Mouse (Mus musculus) liver, embryonic 12.5 days (tissue): ENCODE measurements around the gene Ano10. TPM values are rescaled to one million over a fixed set of nuclear protein-coding genes. Genes with fewer than 3 reads are reported as not detected.

Experiments
- ATAC-seq: fragments of 200-750 bp; cut with Nextera tagmentation; 2 replicates; pipeline ENCODE4 v1.8.0; 2017; ENCODE audit warnings: moderate number of reproducible peaks, mild to moderate bottlenecking, moderate library complexity
- H3K27ac ChIP-seq: fragments of 300-500 bp; sonication (generic); 2 replicates; pipeline ENCODE4 v1.5.1; 2016; ENCODE audit warnings: mild to moderate bottlenecking
- H3K27me3 ChIP-seq: fragments of 300-500 bp; sonication (generic); replicated peaks from 2 replicates; pipeline ENCODE4 v1.6.1; 2016; ENCODE audit warnings: mild to moderate bottlenecking, moderate library complexity
- H3K36me3 ChIP-seq: fragments of 300-500 bp; sonication (generic); 2 replicates; pipeline ENCODE4 v1.6.1; 2016; ENCODE audit warnings: mild to moderate bottlenecking, moderate library complexity
- H3K4me1 ChIP-seq: fragments of 300-500 bp; sonication (generic); 2 replicates; pipeline ENCODE4 v1.6.1; 2016
- H3K4me2 ChIP-seq: fragments of 300-500 bp; sonication (generic); 2 replicates; pipeline ENCODE4 v1.6.1; 2016; ENCODE audit warnings: mild to moderate bottlenecking, moderate library complexity
- H3K4me3 ChIP-seq: fragments of 300-500 bp; sonication (generic); 2 replicates; pipeline ENCODE4 v1.5.1; 2016; ENCODE audit warnings: mild to moderate bottlenecking, moderate library complexity
- H3K9ac ChIP-seq: fragments of 300-500 bp; sonication (generic); 2 replicates; pipeline ENCODE4 v1.6.1; 2016; ENCODE audit warnings: mild to moderate bottlenecking, moderate library complexity
- H3K9me3 ChIP-seq: fragments of 300-500 bp; sonication (generic); replicated peaks from 2 replicates; pipeline ENCODE4 v1.6.1; 2016; ENCODE audit warnings: mild to moderate bottlenecking, moderate library complexity
- WGBS: fragments of 180-500 bp; shearing (Covaris S2); methylation state at CpG from one replicate; pipeline ENCODE4 v1.1.7; 2016; ENCODE audit not compliant: insufficient replicate concordance; 5-methylcytosine and 5-hydroxymethylcytosine counted together
- polyA plus RNA-seq: library from polyadenylated mRNA; unstranded; fragments of >200 nt; fragmentation: Nextera tagmentation; extraction: Ambion mirVana; gene quantifications from 2 replicates; pipeline ENCODE4 v1.2.1, GENCODE M21; 2016

Ano10 gene
- polyA plus RNA-seq, 1 experiment from 2014 or later: 10.9 TPM

DNA sequence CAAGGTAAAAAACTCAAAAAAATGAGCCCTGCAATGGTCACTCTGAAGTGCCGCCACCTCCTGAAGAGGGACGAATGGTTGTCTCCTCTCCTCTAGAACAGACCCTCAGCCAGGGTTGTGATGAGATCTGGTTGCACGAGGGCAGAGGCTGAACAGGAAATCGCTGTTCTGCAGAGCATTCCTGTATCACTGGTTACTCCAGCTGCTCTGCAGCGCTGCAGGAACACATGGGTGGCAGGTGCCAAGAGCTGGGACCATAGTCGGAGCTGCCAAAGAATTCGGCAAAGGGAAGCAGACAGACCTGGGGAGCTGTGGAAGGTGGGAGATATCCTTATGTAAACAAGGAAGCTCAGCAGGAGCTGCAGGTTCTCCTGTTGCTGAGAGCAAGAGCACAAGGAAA lies 51.4 kb downstream of the Ano10 start:
- Histone ChIP-seq H3K4me2 (no peak overlapping the region), H3K27ac (no peak overlapping the region), H3K27me3 (no peaks in the 10 kb centered on the region), H3K4me1 (no peaks in the 10 kb centered on the region), H3K4me3 (no peak overlapping the region), H3K9ac (no peak overlapping the region), H3K9me3 (no peaks in the 10 kb centered on the region), H3K36me3 (no peaks in the 10 kb centered on the region)
- ATAC-seq: no peak
- 11% methylated on average over 7 of the region's 7 CpGs for WGBS

DNA sequence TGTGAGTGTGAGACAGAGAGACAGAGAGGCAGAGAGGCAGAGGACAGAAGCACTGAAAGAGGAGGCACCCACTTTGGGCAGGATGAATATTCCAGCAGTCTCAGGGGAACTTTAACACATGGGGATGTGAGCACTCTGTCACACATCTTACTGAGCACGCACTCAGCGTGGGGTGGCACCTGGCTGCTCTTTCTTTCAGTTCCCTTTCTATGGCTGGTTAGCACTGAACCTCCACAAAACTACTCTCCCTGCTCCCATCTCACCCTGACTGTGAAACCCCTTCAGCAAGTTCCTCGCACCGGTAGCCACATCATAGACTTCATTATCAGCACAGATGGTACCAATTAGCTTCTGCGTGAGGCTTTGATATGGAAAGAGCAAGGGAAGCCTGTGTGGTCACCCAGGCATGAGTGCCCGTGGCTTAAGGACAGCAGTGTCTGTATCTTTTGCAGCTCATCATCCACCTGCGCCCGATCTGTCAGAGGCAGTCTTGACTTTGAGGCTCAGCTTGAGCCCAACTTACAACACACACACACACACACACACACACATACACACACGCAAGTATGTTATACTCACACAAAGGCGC lies 52.3 kb downstream of the Ano10 start:
- Histone ChIP-seq H3K4me2 (no peak overlapping the region), H3K27ac (no peak overlapping the region), H3K9me3 (no peaks in the 10 kb centered on the region), H3K36me3 (no peaks in the 10 kb centered on the region), H3K4me3 (no peak overlapping the region), H3K27me3 (no peaks in the 10 kb centered on the region), H3K9ac (no peak overlapping the region), H3K4me1 (no peaks in the 10 kb centered on the region)
- ATAC-seq: no peak
- WGBS: 38% methylated on average over 10 of the region's 10 CpGs

DNA sequence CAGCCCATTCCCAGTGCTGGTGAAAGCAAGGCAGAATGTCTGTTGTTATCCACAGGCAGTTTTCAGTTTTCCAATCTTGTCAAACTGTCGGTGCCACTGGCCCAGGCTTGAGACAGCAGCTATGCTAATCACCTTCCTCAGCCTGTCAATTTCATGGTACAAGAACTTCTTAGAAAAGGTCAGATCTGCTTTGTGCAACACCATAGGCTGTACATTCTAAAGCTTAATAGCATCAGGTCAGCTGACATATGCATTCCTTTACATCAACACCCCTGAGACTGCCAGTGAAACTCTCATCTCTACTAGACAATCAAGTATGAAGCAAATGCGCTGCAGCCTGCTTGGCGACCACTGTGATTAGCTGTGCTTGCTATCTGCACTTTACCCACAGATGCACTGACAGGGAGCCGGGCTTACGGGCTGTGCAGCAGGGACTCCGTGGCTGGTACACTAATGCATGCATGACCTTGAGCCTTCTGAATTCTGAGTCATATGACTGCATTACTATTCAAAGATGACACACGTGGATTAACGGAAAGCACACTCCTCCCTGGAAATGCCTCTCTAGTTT lies 53.5 kb downstream of the Ano10 start:
- no peak overlapping the region for H3K27ac ChIP-seq
- ATAC-seq: no peak
- 57% methylated on average over 8 of the region's 8 CpGs for WGBS

DNA sequence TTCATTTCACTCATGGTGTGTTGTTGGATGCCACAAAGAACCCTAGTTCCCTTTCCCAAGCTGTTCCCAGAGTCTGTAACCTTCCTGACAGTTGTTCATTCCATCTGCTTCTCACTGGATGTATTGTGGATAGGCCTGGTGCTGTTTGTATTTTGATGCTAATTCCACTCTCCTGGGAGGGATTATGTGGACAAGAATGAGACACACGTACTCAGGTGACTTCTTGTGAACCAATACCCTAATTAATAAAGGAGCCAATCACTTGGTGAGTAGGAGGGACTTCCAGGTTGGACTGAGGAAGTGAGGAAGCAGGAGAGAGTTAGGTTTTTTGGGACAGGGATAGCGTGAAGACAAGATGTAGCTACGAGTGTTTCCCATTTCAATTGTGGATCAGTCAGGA lies 59.5 kb downstream of the Ano10 start:
- Histone ChIP-seq H3K9me3 (no peaks in the 10 kb centered on the region), H3K4me2 (no peak overlapping the region), H3K27ac (no peak overlapping the region), H3K9ac (no peak overlapping the region), H3K27me3 (no peaks in the 10 kb centered on the region), H3K4me1 (peaks cover 25% of the 10 kb centered on the region), H3K4me3 (no peak overlapping the region), H3K36me3 (no peaks in the 10 kb centered on the region)
- 75% methylated on average over 3 of the region's 3 CpGs for WGBS
- no peak for ATAC-seq

More for the DNA sequence above, 53.5 kb downstream of the Ano10 start:
- Histone ChIP-seq H3K9ac (no peak overlapping the region), H3K4me3 (no peak overlapping the region), H3K36me3 (no peaks in the 10 kb centered on the region), H3K27me3 (no peaks in the 10 kb centered on the region), H3K9me3 (no peaks in the 10 kb centered on the region), H3K4me1 (no peaks in the 10 kb centered on the region), H3K4me2 (no peak overlapping the region)

DNA sequence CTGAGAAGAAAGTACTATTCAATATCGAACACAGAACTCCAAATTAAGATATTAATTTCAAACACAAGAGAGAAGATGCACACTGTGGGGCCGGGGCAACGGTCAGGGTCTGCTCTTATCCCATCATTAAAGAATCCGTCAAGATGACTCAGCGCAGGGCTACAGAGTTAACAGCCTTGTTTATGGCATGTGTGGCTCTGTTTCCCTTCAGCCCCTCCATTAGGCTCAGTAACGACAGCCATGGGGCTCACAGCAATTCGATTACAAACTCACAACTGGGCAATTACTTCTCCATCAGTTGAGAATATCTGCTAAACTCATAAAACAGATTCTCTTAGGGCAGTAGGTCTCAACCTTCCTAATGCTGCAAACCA lies 60.3 kb downstream of the Ano10 start:
- Histone ChIP-seq H3K4me2 (no peak overlapping the region), H3K27me3 (no peaks in the 10 kb centered on the region), H3K9me3 (no peaks in the 10 kb centered on the region), H3K36me3 (no peaks in the 10 kb centered on the region), H3K4me1 (peaks cover 25% of the 10 kb centered on the region), H3K9ac (no peak overlapping the region), H3K27ac (no peak overlapping the region), H3K4me3 (no peak overlapping the region)
- WGBS: 37% methylated on average over 7 of the region's 7 CpGs
- no peak for ATAC-seq

DNA sequence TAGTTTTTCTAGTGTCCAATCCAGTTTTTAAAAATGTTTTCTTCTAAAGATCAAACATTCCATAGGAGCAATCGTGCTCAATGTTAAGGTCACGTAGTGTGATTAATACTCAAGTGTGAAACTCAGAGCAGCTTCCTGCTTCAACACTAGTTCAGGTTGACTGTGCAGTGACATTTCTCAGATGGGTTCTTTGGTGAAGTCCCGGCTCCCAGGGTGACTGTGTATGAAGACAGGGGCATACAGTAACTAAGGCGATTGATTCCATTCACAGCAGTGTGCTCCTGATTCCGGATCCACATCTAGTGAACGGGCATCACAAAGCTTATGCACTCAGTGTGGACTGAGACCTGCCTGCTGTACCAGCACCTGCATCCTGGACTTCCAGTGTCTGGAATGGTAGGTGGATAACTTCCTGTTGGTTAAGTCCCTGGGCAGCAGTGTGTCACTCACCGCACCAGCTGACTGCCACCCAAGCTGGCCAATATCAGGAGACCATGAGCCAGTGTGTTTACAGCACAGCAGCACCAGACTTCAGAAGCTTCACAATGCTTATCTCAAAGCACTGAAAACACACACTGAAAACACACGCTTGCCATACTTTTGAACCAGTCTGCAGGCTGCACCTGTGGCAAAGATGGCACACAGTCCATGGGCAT lies 60.8 kb downstream of the Ano10 start:
- H3K27ac ChIP-seq: no peak overlapping the region
- peaks cover 25% of the 10 kb centered on the region for H3K4me1 ChIP-seq
- ATAC-seq: no peak
- no peak overlapping the region for H3K9ac ChIP-seq
- H3K4me2 ChIP-seq: no peak overlapping the region
- no peaks in the 10 kb centered on the region for H3K9me3 ChIP-seq
- H3K4me3 ChIP-seq: no peak overlapping the region
- H3K27me3 ChIP-seq: no peaks in the 10 kb centered on the region
- WGBS: 62% methylated on average over 8 of the region's 8 CpGs
- H3K36me3 ChIP-seq: no peaks in the 10 kb centered on the region

DNA sequence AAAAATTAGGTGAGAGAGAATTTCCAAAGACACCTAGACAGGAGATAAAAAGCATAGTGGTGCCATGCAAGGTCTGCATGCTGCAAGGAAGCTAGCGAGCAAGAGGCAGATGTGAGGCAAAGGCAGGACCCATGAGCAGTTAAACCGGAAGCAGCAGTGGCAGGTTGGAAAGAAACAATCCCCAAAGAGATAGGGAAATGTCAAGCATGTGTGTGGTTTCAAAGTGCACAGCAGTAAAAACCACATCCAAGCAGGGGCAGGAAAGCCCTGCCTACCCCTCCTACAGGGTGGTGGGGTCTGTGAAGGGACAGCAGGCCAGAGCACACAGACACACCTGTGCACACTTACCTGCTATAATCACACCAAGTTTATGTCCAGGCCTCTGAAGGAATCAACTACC lies 61.3 kb downstream of the Ano10 start:
- H3K4me3 ChIP-seq: no peak overlapping the region
- H3K27ac ChIP-seq: no peak overlapping the region
- no peak overlapping the region for H3K4me2 ChIP-seq
- no peak for ATAC-seq
- H3K9ac ChIP-seq: no peak overlapping the region
- no peaks in the 10 kb centered on the region for H3K9me3 ChIP-seq
- WGBS: 17% methylated on average over 2 of the region's 2 CpGs
- H3K4me1 ChIP-seq: peaks cover 25% of the 10 kb centered on the region
- H3K27me3 ChIP-seq: no peaks in the 10 kb centered on the region
- H3K36me3 ChIP-seq: no peaks in the 10 kb centered on the region

DNA sequence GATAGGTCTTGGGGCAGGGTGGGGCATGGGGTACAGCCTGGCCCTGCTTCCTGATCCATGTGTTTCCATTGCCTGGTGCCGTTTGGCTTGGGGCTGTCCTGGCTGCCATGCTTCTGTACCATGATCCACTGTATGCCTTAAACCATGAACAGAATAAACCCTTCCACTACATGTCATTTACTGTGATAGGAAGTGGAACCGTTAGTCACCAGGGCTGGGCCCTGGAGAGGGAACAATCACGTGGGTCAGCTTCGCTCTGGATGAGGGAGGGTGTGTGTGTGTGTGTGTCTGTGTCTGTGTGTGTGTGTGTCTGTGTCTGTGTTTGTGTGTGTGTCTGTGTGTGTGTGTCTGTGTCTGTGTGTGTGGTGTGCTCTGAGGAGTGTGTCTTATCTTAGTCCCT lies 63.5 kb downstream of the Ano10 start:
- no peak overlapping the region for H3K4me3 ChIP-seq
- no peaks in the 10 kb centered on the region for H3K9me3 ChIP-seq
- no peaks in the 10 kb centered on the region for H3K36me3 ChIP-seq
- no peak overlapping the region for H3K27ac ChIP-seq
- H3K9ac ChIP-seq: no peak overlapping the region
- no peaks in the 10 kb centered on the region for H3K27me3 ChIP-seq
- H3K4me2 ChIP-seq: no peak overlapping the region
- 45% methylated on average over 4 of the region's 4 CpGs for WGBS
- ATAC-seq: no peak
- H3K4me1 ChIP-seq: peaks cover 25% of the 10 kb centered on the region

DNA sequence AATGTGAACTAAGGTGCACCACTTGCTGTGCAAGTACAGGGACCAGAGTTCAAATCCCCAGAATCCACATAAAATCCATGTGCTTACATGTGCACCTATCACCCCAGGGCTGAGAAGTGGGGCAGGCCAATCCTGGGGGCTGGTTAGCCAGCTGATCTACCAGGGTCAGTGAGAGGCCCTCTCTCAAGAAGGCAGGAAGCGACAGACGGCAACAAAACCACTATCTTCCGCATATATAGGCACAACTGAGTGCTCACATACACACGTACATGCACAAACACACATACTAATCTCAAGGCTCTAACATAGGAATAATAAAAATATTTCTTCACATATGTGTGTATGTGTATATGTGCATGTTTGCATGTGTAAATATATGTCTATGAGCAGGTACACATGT lies 67.8 kb downstream of the Ano10 start:
- Histone ChIP-seq H3K9ac (no peak overlapping the region), H3K27ac (no peak overlapping the region), H3K27me3 (no peaks in the 10 kb centered on the region), H3K4me1 (peaks cover 12% of the 10 kb centered on the region), H3K4me3 (no peak overlapping the region), H3K4me2 (no peak overlapping the region), H3K36me3 (no peaks in the 10 kb centered on the region), H3K9me3 (no peaks in the 10 kb centered on the region)
- WGBS: 58% methylated on average over 4 of the region's 4 CpGs
- ATAC-seq: no peak

DNA sequence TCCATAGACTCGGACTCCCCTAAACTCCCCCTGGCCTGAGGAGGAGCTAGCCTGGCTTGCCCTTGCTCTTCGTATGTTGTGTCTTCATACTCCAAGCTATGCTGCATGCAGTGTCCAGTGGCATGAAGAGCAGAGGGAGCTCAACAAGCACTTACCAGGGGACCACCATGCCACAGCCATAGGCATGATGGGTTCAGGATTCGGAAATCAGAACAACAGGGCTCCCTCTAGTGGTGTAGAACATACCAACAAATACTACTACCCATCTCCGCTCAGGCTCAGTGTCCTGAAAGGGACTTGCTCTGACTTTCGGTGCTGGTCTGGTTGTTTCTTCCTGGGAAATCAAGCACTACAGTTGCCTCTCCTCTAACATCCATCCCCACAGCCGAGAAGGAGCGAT lies 68.9 kb downstream of the Ano10 start:
- no peak for ATAC-seq
- Histone ChIP-seq H3K9ac (no peak overlapping the region), H3K27ac (no peak overlapping the region), H3K4me3 (no peak overlapping the region), H3K4me2 (no peak overlapping the region), H3K27me3 (no peaks in the 10 kb centered on the region), H3K9me3 (no peaks in the 10 kb centered on the region), H3K4me1 (peaks cover 1% of the 10 kb centered on the region; the same call in 1 of the 2 replicates), H3K36me3 (no peaks in the 10 kb centered on the region)
- WGBS: 44% methylated on average over 7 of the region's 7 CpGs

DNA sequence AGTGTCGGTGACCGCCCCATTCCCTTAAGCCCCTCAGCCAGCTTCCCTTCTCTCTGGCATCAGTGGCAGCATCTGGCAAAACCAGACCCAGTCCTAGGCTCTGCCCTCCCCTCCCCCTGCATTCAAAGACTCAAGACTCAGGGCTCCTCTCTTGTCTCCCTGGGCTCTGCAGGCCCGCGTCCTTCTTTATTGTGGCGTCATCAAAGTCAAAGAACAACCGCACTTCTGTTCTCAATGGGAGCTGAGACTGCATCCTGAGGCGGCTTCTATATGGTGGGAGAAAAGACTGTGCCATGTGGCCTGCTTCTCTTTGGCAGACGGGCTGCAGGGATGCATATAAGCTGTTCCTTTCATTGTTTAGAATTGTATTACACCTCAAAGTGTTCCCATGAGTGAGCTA lies 71.2 kb downstream of the Ano10 start:
- Histone ChIP-seq H3K27ac (no peak overlapping the region), H3K4me1 (no peaks in the 10 kb centered on the region), H3K4me3 (no peak overlapping the region), H3K4me2 (no peak overlapping the region), H3K27me3 (no peaks in the 10 kb centered on the region), H3K36me3 (no peaks in the 10 kb centered on the region), H3K9ac (no peak overlapping the region), H3K9me3 (no peaks in the 10 kb centered on the region)
- no peak for ATAC-seq
- 64% methylated on average over 8 of the region's 8 CpGs for WGBS

DNA sequence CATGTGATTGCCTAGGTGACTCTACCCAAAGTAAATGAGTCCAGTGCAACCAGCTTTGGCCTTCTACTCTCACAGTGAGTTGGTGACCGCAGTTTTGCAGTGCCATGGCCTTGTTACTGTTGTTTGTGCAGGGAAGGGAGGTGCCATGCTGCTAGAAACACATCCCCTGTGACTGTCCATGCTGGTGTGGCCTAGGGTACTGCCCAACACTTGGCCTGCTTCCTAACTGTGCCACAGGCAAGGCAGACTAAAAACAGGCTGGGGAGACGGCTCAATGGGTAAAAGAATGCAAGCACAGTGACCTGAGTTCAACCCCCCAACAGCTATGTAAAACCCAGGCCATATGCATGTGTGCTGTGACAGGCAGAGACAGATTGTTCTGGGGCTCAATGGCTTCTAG lies 74.3 kb downstream of the Ano10 start:
- no peaks in the 10 kb centered on the region for H3K9me3 ChIP-seq
- no peaks in the 10 kb centered on the region for H3K4me1 ChIP-seq
- no peak for ATAC-seq
- H3K27ac ChIP-seq: no peak overlapping the region
- no peaks in the 10 kb centered on the region for H3K27me3 ChIP-seq
- H3K4me3 ChIP-seq: no peak overlapping the region
- H3K4me2 ChIP-seq: no peak overlapping the region
- H3K9ac ChIP-seq: no peak overlapping the region
- 43% methylated on average over 2 of the region's 2 CpGs for WGBS
- H3K36me3 ChIP-seq: no peaks in the 10 kb centered on the region
